Mouse (Mus musculus) adrenal gland, adult 18-20 months (tissue): ENCODE measurements around the gene Ifi204. TPM values are rescaled to one million over a fixed set of nuclear protein-coding genes. Genes with fewer than 3 reads are reported as not detected.
"Not testable (repeated sequence)": the region's sequence is repeated elsewhere in the genome, so short reads cannot be mapped to it uniquely, and the experiment has no call there.

Source experiments
- DNase-seq, 2 experiments: peaks; one replicate each; pipeline ENCODE4 v3.0.0; 2021 to 2022; ENCODE audit warnings: low spot score in 2 of 2
- long read RNA-seq, 2 experiments: library from polyadenylated mRNA; stranded (forward); transcript quantifications; one replicate each; pipeline ENCODE4 v2.0.0; 2021
- total RNA-seq, 2 experiments: library from RNA; stranded (reverse); gene quantifications; 1 replicate in 1 of 2; 2 replicates in 1 of 2; pipeline ENCODE4 v1.2.3; 2021

The Ifi204 gene
- 10 to 100 TPM in 1 of 2 experiments, 1 to 10 TPM in 1; 6.6 to 10.6 TPM for total RNA-seq
- long read RNA-seq, experiment 1, transcript Ifi204-201 (9 exons, 2,296 nt), result major isoform, 5 of 5 reads
- long read RNA-seq, experiment 1, partial matches to known transcripts, result 0 of 5 reads
- long read RNA-seq, experiment 1, other reads (novel, unspliced or antisense), result 0 of 5 reads
- long read RNA-seq, experiment 2, partial matches to known transcripts, result 1 of 3 reads
- long read RNA-seq, experiment 2, other reads (novel, unspliced or antisense), result 1 of 3 reads

DNA sequence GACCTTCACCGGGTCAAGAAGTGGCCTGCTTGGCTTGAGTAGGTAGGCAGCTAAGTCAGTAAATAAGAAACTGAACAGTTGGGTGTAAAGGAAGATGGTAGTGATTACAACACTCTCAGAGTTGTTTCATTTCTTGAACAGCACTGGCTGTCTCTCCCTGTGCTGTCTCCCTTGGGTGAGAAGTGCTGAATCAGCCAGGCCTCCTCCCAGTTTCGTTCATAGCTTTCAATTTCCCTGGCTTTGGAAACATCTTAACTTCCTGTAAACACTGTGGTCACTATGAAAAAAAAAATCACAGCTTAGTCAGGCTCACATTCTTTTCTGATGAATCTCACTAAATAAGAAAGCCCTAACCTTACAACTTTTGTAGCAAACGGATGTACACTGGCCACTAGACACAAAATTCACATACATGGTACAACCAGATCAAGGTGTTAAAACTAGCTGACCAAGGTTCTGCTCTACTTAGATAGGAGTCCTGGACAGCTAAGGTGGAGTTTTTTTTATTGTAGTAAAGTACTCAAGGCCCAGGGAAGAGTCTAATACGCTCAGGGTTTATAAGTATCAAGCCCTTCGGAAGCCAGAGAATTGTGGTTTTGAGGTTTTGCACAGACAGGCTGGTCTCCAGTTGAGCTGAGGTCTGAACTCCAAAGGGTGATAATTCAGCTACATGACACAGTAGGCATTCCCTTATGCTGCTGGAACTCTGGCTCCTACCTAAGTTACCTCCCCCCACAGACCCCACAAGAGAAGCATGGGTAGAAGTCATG, at the start of gene Ifi204:
Gene Ifi204, minus strand, starts transcription at position 96 of the 770 bp plus-strand sequence.
- DNase-seq, result not testable (repeated sequence)

DNA sequence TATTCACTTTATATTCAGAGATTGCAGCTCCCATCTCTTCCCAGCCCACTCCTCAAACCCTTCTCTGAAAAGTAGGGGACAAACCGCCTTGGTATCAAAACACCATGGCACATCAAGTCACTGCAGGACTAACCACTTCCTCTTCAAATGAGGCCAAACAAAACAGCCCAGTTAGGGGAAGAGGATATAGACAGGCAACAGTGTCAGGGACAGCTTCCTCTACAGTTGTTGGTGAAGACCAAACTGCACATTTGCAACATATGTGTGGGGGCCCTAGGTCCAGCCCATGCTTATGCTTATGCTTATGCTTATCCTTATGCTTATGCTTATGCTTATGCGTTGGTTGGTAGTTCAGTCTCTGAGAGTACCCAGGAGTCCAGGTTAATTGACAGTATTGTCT, 42.6 kb upstream of the Ifi204 start:
- DNase-seq, result not testable (repeated sequence)

- not testable (repeated sequence) for DNase-seq
Measured at GRCm38 (mm10) chr1:173802689-173803281, 36.0 kb upstream of the Ifi204 start.

DNA sequence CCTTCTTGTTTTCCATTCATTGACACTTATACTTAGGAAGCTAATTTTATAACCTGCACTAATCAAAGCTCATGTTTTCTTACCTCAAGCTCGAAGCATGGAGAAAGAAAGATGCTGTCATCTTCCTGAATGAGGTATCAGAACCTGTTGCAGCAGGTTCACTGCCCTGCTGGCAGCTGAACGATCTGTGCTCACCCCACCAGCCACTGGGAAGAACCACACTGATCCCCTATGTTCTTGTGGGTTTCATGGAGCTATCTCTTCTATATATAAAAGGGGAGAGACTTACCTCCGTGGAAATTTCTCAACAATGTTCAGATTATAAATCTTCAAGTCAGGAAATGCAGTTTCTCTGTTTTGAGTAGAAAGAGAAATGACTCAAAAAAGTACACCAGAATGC, 35.5 kb upstream of the Ifi204 start:
- DNase-seq, result not testable (repeated sequence)

DNA sequence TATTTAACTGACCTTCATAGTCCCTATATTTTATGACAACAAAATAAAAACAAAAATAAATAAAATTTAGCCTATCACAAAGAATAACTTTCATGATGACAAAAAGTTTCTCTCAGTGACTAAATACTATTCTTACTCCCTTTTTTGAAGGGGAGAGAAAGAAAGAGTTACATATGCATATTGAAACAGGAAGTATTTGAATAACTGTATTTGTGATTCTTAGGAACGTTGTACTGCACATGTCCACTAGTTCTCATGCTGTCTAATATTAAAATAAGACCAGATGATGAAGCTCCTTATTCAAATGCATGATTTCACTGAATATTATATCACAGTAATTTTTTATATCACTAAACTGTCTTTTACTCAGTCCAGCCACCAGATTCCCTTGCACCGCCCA, 35.0 kb upstream of the Ifi204 start:
- not testable (repeated sequence) for DNase-seq

GRCm38 (mm10) chr1:173773457-173773856, 6.7 kb upstream of the Ifi204 start:
- DNase-seq, result not testable (repeated sequence)

GRCm38 (mm10) chr1:173760032-173760431, 6.7 kb downstream of the Ifi204 start:
- not testable (repeated sequence) for DNase-seq

DNA sequence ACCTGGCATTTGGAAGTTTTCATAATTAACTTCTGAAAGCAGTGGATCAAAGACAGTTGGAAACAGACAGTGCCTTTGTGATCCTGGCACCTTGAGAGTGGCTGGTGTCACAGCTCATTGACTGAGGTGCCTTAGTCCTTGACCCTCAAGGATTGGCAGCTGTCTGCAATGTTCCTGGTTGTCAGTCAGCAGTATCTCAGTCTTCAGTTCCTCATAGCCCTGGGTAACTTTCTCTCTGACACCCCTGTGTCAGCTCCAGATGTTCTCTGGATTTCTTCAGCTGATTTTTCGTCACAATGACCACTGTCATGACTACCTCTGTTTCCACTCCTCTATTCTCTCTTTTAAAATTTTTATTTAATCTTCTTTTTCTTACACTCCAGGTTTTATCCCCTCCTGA, 24.5 kb downstream of the Ifi204 start:
- DNase-seq, result no peak

DNA sequence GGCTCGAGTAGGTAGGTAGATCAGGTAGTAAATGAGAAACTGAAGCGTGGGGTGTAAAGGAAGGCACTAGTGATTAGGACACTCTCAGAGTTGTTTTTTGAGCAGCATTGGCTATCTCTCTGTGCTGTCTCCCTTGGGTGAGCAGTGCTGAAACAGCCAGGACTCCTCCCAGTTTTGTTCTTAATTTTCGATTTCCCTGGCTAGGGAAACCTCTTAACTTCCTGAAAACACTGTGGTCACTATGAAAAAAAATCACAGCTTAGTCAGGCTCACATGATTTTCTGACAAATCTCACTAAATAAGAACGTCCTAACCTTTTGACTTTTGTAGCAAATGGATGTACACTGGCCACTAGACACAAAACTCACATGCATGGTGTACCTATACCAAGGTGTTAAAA, 25.1 kb downstream of the Ifi204 start, which contains the start of gene Ifi207:
Gene Ifi207, minus strand, starts transcription at position 92 of the 400 bp plus-strand sequence.
- no peak for DNase-seq

DNA sequence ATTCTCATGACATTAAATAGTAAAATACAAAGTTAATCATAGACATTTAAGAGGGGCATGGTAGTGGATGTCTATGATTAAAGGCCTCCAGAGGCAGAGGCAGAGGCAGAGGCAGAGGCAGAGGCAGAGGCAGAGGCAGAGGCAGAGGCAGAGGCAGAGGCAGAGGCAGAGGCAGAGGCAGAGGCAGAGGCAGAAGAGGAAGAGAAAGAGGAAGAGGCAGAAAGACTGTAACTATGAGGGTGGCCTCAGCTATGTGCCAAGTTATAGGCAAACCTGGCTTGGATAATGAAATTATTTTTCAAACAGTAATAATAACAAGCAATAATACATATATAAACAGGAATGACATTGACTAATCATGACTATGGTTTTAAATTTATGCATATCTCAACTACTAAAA, 26.2 kb downstream of the Ifi204 start:
- no peak for DNase-seq

DNA sequence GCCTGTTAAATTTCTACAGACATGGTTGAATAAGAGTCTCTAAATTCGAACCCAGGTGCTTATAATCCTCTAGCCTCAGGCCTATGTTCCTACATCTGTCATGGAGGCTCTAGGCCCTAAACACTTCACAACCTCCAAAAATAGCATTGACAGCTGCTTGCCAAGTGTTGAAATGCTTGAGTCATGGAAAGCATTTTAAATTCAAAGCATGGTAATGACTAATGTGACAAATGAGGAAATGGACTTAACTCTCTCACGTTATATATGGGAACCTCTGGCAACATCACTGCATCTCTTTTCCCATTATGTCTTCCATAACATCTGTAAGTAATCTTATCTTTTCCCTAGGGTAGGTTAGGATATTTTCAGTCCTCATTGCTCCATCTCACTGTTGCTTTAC, 29.8 kb downstream of the Ifi204 start:
- DNase-seq, result no peak

DNA sequence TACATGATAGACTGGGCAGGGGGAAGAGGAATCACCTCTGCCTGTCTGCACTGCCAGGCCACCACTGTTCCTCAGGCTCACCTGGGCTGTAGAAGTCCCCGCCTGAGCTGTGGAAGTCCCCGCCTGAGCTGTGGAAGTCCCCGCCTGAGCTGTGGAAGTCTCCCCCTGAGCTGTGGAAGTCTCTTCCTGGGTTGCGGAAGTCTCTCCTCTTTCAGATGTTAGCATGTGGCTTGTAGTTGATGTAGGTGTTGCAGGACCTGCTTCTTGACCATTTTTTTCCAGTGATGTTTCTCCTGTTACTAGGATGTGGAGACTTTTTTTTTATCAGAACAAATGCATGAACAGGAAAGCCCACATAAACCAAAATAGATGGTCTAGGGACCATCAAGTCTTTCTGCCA, 31.7 kb downstream of the Ifi204 start:
- DNase-seq, result not testable (repeated sequence)

DNA sequence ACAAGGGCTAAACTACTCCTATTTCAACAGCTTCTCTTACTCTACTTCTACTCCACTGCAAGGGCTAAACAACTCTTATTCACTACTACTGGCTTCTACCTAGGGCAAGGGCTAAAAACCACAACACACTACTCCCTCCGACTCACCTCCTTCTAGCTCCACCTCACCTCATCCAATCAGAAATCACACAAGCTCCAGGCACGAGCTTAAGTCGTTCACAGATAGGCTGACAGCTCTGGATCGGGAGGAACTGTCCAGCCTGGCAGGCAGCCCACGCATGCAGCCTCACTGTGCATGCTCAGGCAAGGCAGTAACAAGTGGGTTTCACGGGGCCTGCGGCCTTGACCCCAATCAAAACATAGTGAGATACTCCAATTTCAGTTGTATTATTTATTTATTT, 33.5 kb downstream of the Ifi204 start:
- no peak for DNase-seq

Other genes starting within 250 kb of the Ifi204 start
- not detected for gene Ifi214, start 231.0 kb downstream of the Ifi204 start, total RNA-seq
- 1 to 10 TPM; 1.5 to 2.5 TPM for gene Ifi213, start 167.7 kb downstream of the Ifi204 start, total RNA-seq
- gene Ifi209, start 136.0 kb downstream of the Ifi204 start, total RNA-seq, result 1 to 10 TPM; 1.2 to 1.7 TPM
- 1 to 10 TPM; 1.5 to 2.0 TPM for gene Ifi208, start 93.3 kb downstream of the Ifi204 start, total RNA-seq
- gene Ifi207, start 25.2 kb downstream of the Ifi204 start, total RNA-seq, result 1 to 10 TPM; 4.9 to 8.6 TPM
- 1 to 10 TPM; 3.1 to 5.3 TPM for gene Ifi211, start 146.1 kb upstream of the Ifi204 start, total RNA-seq
- gene Mndal, start 175.5 kb upstream of the Ifi204 start, total RNA-seq, result 10 to 100 TPM; 14.6 to 15.3 TPM
- gene Ifi203, start 175.7 kb upstream of the Ifi204 start, total RNA-seq, result 10 to 100 TPM; 10.3 to 14.7 TPM
- gene Ifi202b, start 215.8 kb upstream of the Ifi204 start, total RNA-seq, result not detected